Mouse (Mus musculus) NIH3T3 (cell line): ENCODE results near the gene Ccnb1.

Experiments used
- DNase-seq: peaks from one replicate; pipeline ENCODE4 v3.0.0-alpha.2; 2012; ENCODE audit warnings: low read depth

Ccnb1 gene

GRCm38 (mm10) chr13:100774704-100775103 lies 11.7 kb downstream of the Ccnb1 start:
- no peak for DNase-seq

GRCm38 (mm10) chr13:100755329-100755728 lies 31.0 kb downstream of the Ccnb1 start:
- DNase-seq: no peak

- DNase-seq: no peak
Measured at GRCm38 (mm10) chr13:100754186-100754585, 32.2 kb downstream of the Ccnb1 start.

GRCm38 (mm10) chr13:100753011-100753410 lies 33.4 kb downstream of the Ccnb1 start:
- DNase-seq: no peak

- no peak for DNase-seq
Measured at GRCm38 (mm10) chr13:100752529-100752928, 33.8 kb downstream of the Ccnb1 start.

GRCm38 (mm10) chr13:100751402-100751801 lies 35.0 kb downstream of the Ccnb1 start:
- no peak for DNase-seq

- DNase-seq: no peak
Measured at GRCm38 (mm10) chr13:100750799-100751198, 35.6 kb downstream of the Ccnb1 start.

- DNase-seq: no peak
Measured at GRCm38 (mm10) chr13:100748638-100749037, 37.7 kb downstream of the Ccnb1 start.

GRCm38 (mm10) chr13:100746090-100746489 lies 40.3 kb downstream of the Ccnb1 start:
- DNase-seq: no peak

- DNase-seq: peak; percentile 94
Measured at GRCm38 (mm10) chr13:100744036-100744744, 42.2 kb downstream of the Ccnb1 start, which contains the start of gene Mrps36. Gene Mrps36, minus strand, starts transcription at chr13:100744659.

- no peak for DNase-seq
Measured at GRCm38 (mm10) chr13:100743346-100744035, 42.9 kb downstream of the Ccnb1 start.

GRCm38 (mm10) chr13:100742831-100743230 lies 43.5 kb downstream of the Ccnb1 start:
- no peak for DNase-seq

GRCm38 (mm10) chr13:100732756-100733155 lies 53.6 kb downstream of the Ccnb1 start:
- no peak for DNase-seq

- DNase-seq: peak; percentile 29
Measured at GRCm38 (mm10) chr13:100731462-100732046, 54.8 kb downstream of the Ccnb1 start.

GRCm38 (mm10) chr13:100730861-100731176 lies 55.6 kb downstream of the Ccnb1 start, which contains the start of gene Cdk7:
Gene Cdk7, minus strand, starts transcription at chr13:100730939.
- peak; percentile 98 for DNase-seq

GRCm38 (mm10) chr13:100730153-100730860 lies 56.1 kb downstream of the Ccnb1 start:
- peak; percentile 50 for DNase-seq
